Mouse (Mus musculus): Measurements from ENCODE around the gene Shank2. TPM values are rescaled to one million over a fixed set of nuclear protein-coding genes. Genes with fewer than 3 reads are reported as not detected.

Shank2 gene
- polyA plus RNA-seq, 1 experiment = 2.0 TPM

DNA sequence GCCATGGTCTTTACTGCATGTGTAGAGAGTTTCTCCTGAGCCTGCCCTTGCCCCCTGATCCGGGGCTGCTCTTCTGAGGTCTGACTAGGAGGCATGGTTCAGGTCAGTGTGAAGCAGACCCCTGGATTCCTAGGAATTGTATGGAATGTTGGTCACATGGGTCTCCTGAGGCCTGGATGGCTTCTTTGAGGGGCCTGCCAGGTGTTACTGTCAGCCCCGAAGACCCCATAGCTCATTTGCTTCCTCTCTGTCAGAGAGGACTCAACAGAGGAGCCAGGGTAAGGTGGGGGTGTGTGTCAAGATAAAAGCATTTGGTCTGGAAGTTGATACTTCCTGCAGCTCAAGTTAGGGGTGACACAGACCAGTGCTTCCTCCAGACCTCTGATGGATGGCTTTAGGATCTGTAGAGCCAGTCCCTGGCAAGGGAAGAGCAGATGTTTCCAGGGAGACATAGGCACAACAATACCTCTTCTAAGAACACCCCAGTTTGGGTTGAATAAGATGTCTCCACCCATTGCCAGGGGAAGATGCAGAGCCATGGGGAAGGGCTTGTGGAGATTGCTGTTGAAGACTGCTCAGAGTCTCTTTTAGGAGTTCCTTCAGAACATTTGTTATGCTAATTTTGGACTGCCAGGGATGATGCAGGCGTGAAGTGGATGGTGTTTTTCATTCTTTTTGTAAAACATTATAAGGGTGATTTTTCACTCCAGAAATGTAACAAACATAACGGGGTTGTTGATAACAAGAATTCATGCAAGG is 100.7 kb downstream of the Shank2 start:
- 42% methylated on average over 4 of the region's 4 CpGs for WGBS
- Histone ChIP-seq H3K4me1 (ENCODE audit: control insufficient read depth, insufficient read depth, low read length) (no peaks in the 10 kb centered on the region), H3K4me3 (replicated peaks; ENCODE audit: control insufficient read depth, low read depth, low read length) (no peak overlapping the region), H3K27ac (ENCODE audit: control insufficient read depth, insufficient read depth, low read depth, low read length, poor library complexity) (no peak overlapping the region)
- no peak for TF ChIP-seq CTCF (IDR thresholded peaks at IDR 0.05; ENCODE audit: control insufficient read depth, insufficient read depth, low read length)
- TF ChIP-seq POLR2A (IDR thresholded peaks at IDR 0.05; ENCODE audit: borderline replicate concordance, control insufficient read depth, low read depth, low read length) = no peak

GRCm38 (mm10) chr7:144105952-144106351 is 104.2 kb downstream of the Shank2 start:
- TF ChIP-seq CTCF (IDR thresholded peaks at IDR 0.05; ENCODE audit: control insufficient read depth, insufficient read depth, low read length) (no peak), POLR2A (IDR thresholded peaks at IDR 0.05; ENCODE audit: borderline replicate concordance, control insufficient read depth, low read depth, low read length) (no peak)
- 50% methylated on average over 1 of the region's 1 CpGs for WGBS
- no peaks in the 10 kb centered on the region for H3K4me1 ChIP-seq (ENCODE audit: control insufficient read depth, insufficient read depth, low read length)
- H3K4me3 ChIP-seq (replicated peaks; ENCODE audit: control insufficient read depth, low read depth, low read length) = no peak overlapping the region
- no peak overlapping the region for H3K27ac ChIP-seq (ENCODE audit: control insufficient read depth, insufficient read depth, low read depth, low read length, poor library complexity)

GRCm38 (mm10) chr7:144106352-144107011 is 104.8 kb downstream of the Shank2 start:
- no peak overlapping the region for H3K4me3 ChIP-seq (replicated peaks; ENCODE audit: control insufficient read depth, low read depth, low read length)
- H3K4me1 ChIP-seq (ENCODE audit: control insufficient read depth, insufficient read depth, low read length) = no peaks in the 10 kb centered on the region
- WGBS = 71% methylated on average over 9 of the region's 9 CpGs
- no peak overlapping the region for H3K27ac ChIP-seq (ENCODE audit: control insufficient read depth, insufficient read depth, low read depth, low read length, poor library complexity)
- TF ChIP-seq POLR2A (IDR thresholded peaks at IDR 0.05; ENCODE audit: borderline replicate concordance, control insufficient read depth, low read depth, low read length) (no peak), CTCF (IDR thresholded peaks at IDR 0.05; ENCODE audit: control insufficient read depth, insufficient read depth, low read length) (no peak)

DNA sequence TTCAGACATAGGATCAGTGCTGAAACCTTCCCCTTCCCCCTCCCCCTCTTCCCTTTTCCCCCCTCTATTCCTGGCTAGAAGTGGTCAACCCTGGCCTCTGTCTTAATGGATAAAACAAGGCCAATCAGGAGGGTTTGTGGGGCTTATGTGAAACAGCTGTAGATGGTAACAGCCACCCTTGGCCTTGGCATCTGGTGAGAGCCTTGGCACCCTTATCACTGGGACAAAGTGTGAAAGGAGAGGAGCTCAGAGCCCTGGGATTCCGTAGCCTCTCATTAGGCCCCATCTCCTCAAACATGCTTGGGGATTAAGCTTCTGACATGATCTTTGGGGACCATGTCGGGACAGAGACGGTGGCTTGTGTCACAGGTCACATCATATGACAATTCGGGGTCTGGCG is 106.4 kb downstream of the Shank2 start:
- Histone ChIP-seq H3K4me3 (replicated peaks; ENCODE audit: control insufficient read depth, low read depth, low read length) (no peak overlapping the region), H3K4me1 (ENCODE audit: control insufficient read depth, insufficient read depth, low read length) (no peaks in the 10 kb centered on the region), H3K27ac (ENCODE audit: control insufficient read depth, insufficient read depth, low read depth, low read length, poor library complexity) (no peak overlapping the region)
- 88% methylated on average over 5 of the region's 5 CpGs for WGBS
- TF ChIP-seq POLR2A (IDR thresholded peaks at IDR 0.05; ENCODE audit: borderline replicate concordance, control insufficient read depth, low read depth, low read length) (no peak), CTCF (IDR thresholded peaks at IDR 0.05; ENCODE audit: control insufficient read depth, insufficient read depth, low read length) (no peak)

GRCm38 (mm10) chr7:144111026-144111604 is 109.4 kb downstream of the Shank2 start:
- TF ChIP-seq CTCF (IDR thresholded peaks at IDR 0.05; ENCODE audit: control insufficient read depth, insufficient read depth, low read length) = no peak
- 61% methylated on average over 4 of the region's 4 CpGs for WGBS
- H3K27ac ChIP-seq (ENCODE audit: control insufficient read depth, insufficient read depth, low read depth, low read length, poor library complexity) = no peak overlapping the region
- no peaks in the 10 kb centered on the region for H3K4me1 ChIP-seq (ENCODE audit: control insufficient read depth, insufficient read depth, low read length)
- H3K4me3 ChIP-seq (replicated peaks; ENCODE audit: control insufficient read depth, low read depth, low read length) = no peak overlapping the region

DNA sequence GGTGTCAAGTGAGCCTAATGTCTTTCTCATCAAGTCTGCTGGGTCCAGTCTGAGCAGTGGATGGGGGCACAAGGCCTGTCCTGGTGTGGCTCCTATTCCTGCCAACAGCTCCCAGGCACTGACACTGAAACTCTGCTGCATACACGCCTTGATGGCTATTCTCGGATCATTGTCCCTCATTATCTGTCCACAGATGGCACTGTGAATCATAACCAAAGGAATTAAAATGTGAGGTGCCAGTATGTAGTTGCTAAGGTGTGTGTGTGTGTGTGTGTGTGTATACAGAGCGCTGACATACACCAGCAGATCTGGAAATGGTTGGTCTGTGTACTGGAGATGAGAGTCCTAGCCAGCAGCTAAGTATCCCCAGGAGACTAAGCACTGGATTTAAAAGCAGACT is 110.3 kb downstream of the Shank2 start:
- no peak overlapping the region for H3K27ac ChIP-seq (ENCODE audit: control insufficient read depth, insufficient read depth, low read depth, low read length, poor library complexity)
- H3K4me1 ChIP-seq (ENCODE audit: control insufficient read depth, insufficient read depth, low read length) = no peaks in the 10 kb centered on the region
- no peak overlapping the region for H3K4me3 ChIP-seq (replicated peaks; ENCODE audit: control insufficient read depth, low read depth, low read length)
- WGBS = 75% methylated on average over 3 of the region's 3 CpGs
- TF ChIP-seq CTCF (IDR thresholded peaks at IDR 0.05; ENCODE audit: control insufficient read depth, insufficient read depth, low read length) (no peak), POLR2A (IDR thresholded peaks at IDR 0.05; ENCODE audit: borderline replicate concordance, control insufficient read depth, low read depth, low read length) (no peak)

DNA sequence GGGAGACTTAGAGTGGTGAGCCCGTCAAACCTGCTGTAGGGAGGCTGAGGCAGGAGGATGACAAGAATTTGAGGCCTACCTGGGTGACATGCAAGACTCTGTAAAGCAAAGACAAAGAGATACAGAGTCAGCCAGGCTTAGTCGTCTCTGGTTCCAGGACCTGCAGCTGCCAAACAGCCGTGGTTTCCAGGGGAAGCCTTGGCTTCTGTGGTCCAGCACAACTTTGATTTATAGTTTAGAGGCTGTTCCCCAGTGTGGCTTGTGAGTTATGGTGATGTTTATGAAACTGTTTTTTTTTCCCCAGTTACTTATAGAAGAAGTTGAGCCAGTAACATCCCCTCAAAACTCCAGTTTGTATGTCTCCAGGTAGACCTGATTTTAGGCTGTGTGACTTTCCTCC is 112.5 kb downstream of the Shank2 start:
- TF ChIP-seq POLR2A (IDR thresholded peaks at IDR 0.05; ENCODE audit: borderline replicate concordance, control insufficient read depth, low read depth, low read length) (no peak), CTCF (IDR thresholded peaks at IDR 0.05; ENCODE audit: control insufficient read depth, insufficient read depth, low read length) (no peak)
- H3K4me3 ChIP-seq (replicated peaks; ENCODE audit: control insufficient read depth, low read depth, low read length) = no peak overlapping the region
- WGBS = 13% methylated on average over 3 of the region's 3 CpGs
- no peaks in the 10 kb centered on the region for H3K4me1 ChIP-seq (ENCODE audit: control insufficient read depth, insufficient read depth, low read length)
- H3K27ac ChIP-seq (ENCODE audit: control insufficient read depth, insufficient read depth, low read depth, low read length, poor library complexity) = no peak overlapping the region

- 87% methylated on average over 1 of the region's 1 CpGs for WGBS
Measured at GRCm38 (mm10) chr7:144119562-144119961, 117.8 kb downstream of the Shank2 start.

More at GRCm38 (mm10) chr7:144119562-144119961, 117.8 kb downstream of the Shank2 start:
- H3K4me1 ChIP-seq (ENCODE audit: control insufficient read depth, insufficient read depth, low read length) = no peaks in the 10 kb centered on the region
- no peak overlapping the region for H3K27ac ChIP-seq (ENCODE audit: control insufficient read depth, insufficient read depth, low read depth, low read length, poor library complexity)
- TF ChIP-seq CTCF (IDR thresholded peaks at IDR 0.05; ENCODE audit: control insufficient read depth, insufficient read depth, low read length) (no peak), POLR2A (IDR thresholded peaks at IDR 0.05; ENCODE audit: borderline replicate concordance, control insufficient read depth, low read depth, low read length) (no peak)
- no peak overlapping the region for H3K4me3 ChIP-seq (replicated peaks; ENCODE audit: control insufficient read depth, low read depth, low read length)

All from bone marrow, adult 2 months (tissue).